Mouse (Mus musculus) layer of hippocampus, adult 2 months (tissue): Measurements from ENCODE around the gene Fbxl5. TPM values are rescaled to one million over a fixed set of nuclear protein-coding genes. Genes with fewer than 3 reads are reported as not detected.

Experiments
- DNase-seq, 2 experiments: peaks; one replicate each; pipeline ENCODE4 v3.0.0; 2022; ENCODE audit warnings: low spot score in 2 of 2
- H3K27ac ChIP-seq: fragments of 200-600 bp; 2 replicates; pipeline ENCODE4 v1.8.1; 2022
- H3K4me3 ChIP-seq: fragments of 200-600 bp; 2 replicates; pipeline ENCODE4 v1.8.1; 2022; ENCODE audit warnings: mild to moderate bottlenecking
- CTCF ChIP-seq: fragments of 200-600 bp; conservative IDR thresholded peaks from 2 replicates; pipeline ENCODE4 v1.8.1; 2022; ENCODE audit warnings: antibody characterized with exemption, mild to moderate bottlenecking, moderate library complexity
- long read RNA-seq, 2 experiments: library from polyadenylated mRNA; stranded (forward); transcript quantifications; one replicate each; pipeline ENCODE4 v2.0.0; 2021; ENCODE audit warnings: borderline mapping rate in 2 of 2
- total RNA-seq, 2 experiments: library from RNA; stranded (reverse); gene quantifications; 2 replicates each; pipeline ENCODE4 v1.2.3; 2021

The Fbxl5 gene
- total RNA-seq: 10 to 100 TPM; 89.3 to 97.2 TPM
- long read RNA-seq, experiment 1, transcript Fbxl5-201 (11 exons, 2,858 nt): major isoform, 60 of 96 reads
- long read RNA-seq, experiment 1, partial matches to known transcripts: 24 of 96 reads
- long read RNA-seq, experiment 1, other reads (novel, unspliced or antisense): 10 of 96 reads
- long read RNA-seq, experiment 2, transcript Fbxl5-201 (11 exons, 2,858 nt): major isoform, 73 of 118 reads
- long read RNA-seq, experiment 2, partial matches to known transcripts: 28 of 118 reads
- long read RNA-seq, experiment 2, other reads (novel, unspliced or antisense): 15 of 118 reads

DNA sequence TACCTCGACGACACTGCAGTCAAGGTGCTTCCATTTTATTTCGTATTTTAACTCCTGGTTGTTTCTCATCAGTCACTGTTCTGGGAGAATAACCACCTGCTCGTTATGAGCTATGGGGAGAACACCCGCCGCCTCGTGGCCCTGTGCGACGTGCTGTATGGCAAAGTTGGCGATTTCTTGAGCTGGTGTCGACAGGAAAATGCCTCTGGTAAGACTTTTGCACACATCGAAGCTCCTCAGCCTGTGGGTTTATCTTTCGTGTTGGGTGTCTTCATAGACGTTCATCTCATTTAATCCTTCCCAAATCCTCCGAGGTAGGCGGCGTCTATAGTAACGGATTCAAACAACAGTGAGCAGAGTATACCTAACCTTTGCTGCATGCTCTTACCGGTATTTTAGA lies at the start of gene Fbxl5:
Gene Fbxl5 (minus strand): TSS at position 101 of the 400 bp plus-strand sequence.
- no peak for DNase-seq
- Histone ChIP-seq H3K4me3 (no peak within 1 kb of the TSS), H3K27ac (no peak within 1 kb of the TSS)
- no peak for TF ChIP-seq CTCF

DNA sequence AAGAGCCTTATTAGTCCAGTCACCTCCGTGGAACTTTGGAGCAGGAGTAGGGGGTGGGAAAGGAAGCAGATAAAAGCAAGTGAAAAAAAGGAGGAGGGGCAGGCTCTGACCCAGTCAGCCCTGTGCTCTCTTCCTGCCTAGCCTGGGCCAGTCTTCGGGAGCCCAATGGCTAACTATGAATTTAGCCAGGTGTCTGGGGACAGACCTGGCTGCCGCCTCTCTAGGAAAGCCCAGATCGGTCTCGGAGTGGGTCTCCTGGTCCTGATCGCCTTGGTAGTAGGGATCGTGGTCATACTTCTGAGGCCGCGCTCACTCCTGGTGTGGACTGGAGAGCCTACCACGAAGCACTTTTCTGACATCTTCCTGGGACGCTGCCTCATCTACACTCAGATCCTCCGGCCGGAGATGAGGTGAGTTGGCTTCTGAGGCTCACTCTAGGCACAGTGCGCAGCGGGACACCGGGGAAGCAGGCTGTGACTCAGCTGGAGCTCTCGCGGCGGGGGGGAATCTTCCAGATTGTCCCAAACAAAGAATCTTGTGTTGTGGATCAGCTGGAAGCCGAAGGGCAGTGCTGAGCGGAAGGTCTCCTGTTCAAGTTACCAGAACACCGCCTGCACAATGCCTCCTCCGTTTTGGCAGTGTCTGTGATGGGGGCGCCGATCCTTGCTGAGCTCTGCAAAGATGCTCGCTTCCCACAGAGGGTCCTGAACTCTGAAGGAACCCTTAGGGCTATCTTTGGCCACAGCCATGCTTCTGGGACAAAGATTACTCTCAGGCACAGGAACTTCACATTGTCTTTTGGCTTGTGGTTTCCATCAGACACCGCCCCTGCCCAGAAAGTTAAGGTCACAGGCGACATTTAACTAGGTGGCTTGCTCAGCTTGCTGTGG lies 47.5 kb upstream of the Fbxl5 start:
- Histone ChIP-seq H3K27ac (peak overlapping the region; percentile 70), H3K4me3 (peak overlapping the region; percentile 49)
- peak in 1 of 2 experiments; percentile 28 for DNase-seq
- TF ChIP-seq CTCF: no peak

DNA sequence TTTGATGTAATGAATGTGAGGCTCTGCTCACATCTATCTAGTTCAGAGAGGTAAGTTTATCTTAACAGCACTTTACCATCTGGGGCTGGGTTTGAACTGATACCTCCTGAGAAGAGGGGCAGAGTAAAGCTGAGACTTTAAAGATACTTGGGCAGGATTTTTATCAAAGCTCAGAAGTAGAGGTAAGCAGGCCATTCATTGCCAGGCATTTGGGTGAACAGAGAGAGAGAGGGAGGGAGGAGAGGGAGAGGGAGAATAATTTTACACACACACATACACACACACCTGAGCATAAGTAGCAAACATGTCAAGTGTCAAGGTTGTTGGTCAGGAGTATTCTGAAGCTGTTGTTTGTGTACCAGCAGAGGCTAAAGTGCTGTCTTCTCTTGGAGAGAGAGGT lies 46.8 kb upstream of the Fbxl5 start, which contains the start of gene Cd38:
Gene Cd38 (plus strand): TSS at position 301 of the 400 bp plus-strand sequence.
- no peak for TF ChIP-seq CTCF
- DNase-seq: no peak
- Histone ChIP-seq H3K27ac (peak within 1 kb of the TSS; percentile 70), H3K4me3 (peak within 1 kb of the TSS; percentile 49)

- TF ChIP-seq CTCF: no peak
- no peak for DNase-seq
- Histone ChIP-seq H3K27ac (no peak overlapping the region), H3K4me3 (no peak overlapping the region)
Measured at GRCm38 (mm10) chr5:43865316-43865715, 43.9 kb upstream of the Fbxl5 start.

DNA sequence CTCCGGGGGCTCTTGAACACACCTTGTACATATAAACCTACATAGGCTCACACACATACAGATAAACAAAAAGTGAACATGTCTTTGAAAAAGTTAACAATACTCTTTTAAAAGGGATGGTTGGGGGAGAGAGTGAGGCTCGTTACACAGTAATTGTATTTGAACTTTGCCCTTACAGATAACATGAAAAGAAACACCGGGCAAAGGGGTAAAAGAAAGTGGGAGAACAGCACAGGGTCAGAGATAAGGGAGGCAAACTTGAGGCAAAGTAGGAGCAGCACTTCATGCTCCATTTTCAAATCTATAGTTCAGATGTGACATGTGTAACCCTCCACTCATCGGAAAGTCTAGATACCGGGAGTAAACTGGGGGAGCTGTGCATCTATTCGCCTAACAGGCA lies 42.2 kb upstream of the Fbxl5 start:
- Histone ChIP-seq H3K4me3 (no peak overlapping the region), H3K27ac (no peak overlapping the region)
- TF ChIP-seq CTCF: no peak
- DNase-seq: no peak

GRCm38 (mm10) chr5:43860670-43861431 lies 39.4 kb upstream of the Fbxl5 start:
- Histone ChIP-seq H3K4me3 (no peak overlapping the region), H3K27ac (no peak overlapping the region)
- TF ChIP-seq CTCF: no peak
- no peak for DNase-seq

DNA sequence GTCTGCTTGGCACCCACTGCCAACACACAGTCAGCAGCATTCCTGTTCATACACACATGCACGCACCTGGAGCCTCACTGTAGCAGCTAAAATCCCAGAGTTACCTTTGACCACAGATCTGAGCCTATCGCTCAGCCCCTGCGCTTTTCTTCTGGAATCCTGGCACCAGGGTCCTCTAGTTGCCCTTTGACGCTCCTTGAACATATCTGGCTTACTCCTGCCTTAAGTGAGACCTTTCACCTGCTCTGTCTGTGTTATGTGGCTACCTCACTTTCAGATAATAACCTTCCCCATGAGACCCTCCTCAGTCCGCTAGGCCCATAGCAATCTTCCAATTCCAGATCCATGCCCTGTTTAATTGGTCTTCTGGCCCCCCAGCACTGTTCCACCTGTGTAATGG lies 38.7 kb upstream of the Fbxl5 start:
- Histone ChIP-seq H3K27ac (no peak overlapping the region), H3K4me3 (no peak overlapping the region)
- DNase-seq: no peak
- no peak for TF ChIP-seq CTCF

- TF ChIP-seq CTCF: no peak
- DNase-seq: no peak
- Histone ChIP-seq H3K27ac (no peak overlapping the region), H3K4me3 (no peak overlapping the region)
Measured at GRCm38 (mm10) chr5:43859663-43860062, 38.2 kb upstream of the Fbxl5 start.

DNA sequence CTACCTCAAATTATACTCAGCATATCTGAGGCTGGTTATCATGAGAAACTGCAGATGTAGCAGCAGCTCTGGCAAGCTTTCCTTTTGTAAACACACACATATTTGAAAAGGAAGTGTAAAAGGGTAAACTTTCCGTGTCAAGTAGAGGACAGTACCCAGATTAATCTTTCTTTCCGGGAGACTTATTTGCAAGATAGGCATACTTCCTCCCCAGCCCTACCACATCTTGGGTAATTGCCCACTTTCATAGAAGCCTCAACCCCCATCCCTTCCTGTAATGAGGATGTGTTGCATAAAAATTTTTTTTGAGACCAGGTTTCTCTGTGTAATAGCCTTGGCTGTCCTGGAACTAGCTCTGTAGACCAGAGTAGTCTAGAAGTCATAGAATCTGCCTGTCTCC lies 34.3 kb upstream of the Fbxl5 start:
- Histone ChIP-seq H3K4me3 (no peak overlapping the region), H3K27ac (no peak overlapping the region)
- no peak for DNase-seq
- TF ChIP-seq CTCF: no peak

DNA sequence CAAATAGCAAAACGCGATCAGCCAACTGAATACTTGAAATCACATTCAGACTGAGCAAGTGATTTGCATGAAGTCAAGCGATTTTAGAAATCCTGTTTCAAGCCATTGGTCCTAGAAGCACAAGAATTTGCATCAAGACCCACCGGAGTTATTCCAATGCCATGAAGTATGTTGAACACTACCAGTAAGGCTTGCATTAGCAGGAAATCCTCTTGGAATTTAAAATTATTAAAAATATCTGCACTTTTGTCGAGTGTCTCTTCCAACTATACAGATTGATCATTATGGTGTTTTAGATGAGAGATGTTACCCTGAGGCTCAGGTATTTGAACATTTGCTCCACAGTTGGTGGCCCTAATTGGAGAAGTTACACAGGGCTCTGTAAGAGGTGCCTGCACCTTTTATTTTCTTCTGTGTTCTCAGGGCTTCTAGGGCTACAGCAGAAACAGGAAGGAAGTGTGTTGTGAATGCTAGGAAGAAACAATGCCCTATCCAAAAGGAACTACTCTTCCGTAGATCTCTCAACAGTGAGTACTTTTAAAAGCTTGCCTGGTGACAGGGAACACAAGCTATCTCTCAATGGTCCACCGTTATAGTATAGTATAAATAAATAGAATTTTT lies 32.5 kb upstream of the Fbxl5 start:
- Histone ChIP-seq H3K27ac (no peak overlapping the region), H3K4me3 (no peak overlapping the region)
- DNase-seq: no peak
- TF ChIP-seq CTCF: no peak

GRCm38 (mm10) chr5:43853096-43853867 lies 31.8 kb upstream of the Fbxl5 start:
- Histone ChIP-seq H3K4me3 (no peak overlapping the region), H3K27ac (no peak overlapping the region)
- no peak for TF ChIP-seq CTCF
- DNase-seq: no peak

- TF ChIP-seq CTCF: no peak
- Histone ChIP-seq H3K4me3 (no peak overlapping the region), H3K27ac (no peak overlapping the region)
- no peak for DNase-seq
Measured at GRCm38 (mm10) chr5:43848275-43848674, 26.8 kb upstream of the Fbxl5 start.
